Mouse (Mus musculus) lung, postnatal 0 days (tissue): Measurements from ENCODE around the gene Tspan17.

Source experiments
- CTCF ChIP-seq: IDR thresholded peaks from 2 replicates; pipeline ENCODE4 v1.5.1; 2016; ENCODE audit warnings: antibody characterized with exemption, mild to moderate bottlenecking
- EP300 ChIP-seq: IDR thresholded peaks from 2 replicates; pipeline ENCODE4 v1.6.1; 2016; ENCODE audit warnings: antibody characterized with exemption, mild to moderate bottlenecking, control low read depth

GRCm38 (mm10) chr13:54750699-54751098, 38.5 kb upstream of the Tspan17 start:
- no peak for TF ChIP-seq CTCF
- no peak for TF ChIP-seq EP300
